19 mouse cellular contexts compared by ENCODE assay signal in genomic region chr6:66989037-66989436, GRCm38 (mm10).
"Had no signal": no experiment of that assay in that cellular context is flagged by ENCODE, and none has a peak within 500 bp of the region (broad histone marks: within the 10 kb centered on the region; RNA-seq: fewer than 3 reads in every experiment).

No protein-coding gene starts in this region.

- H3K4me2 ChIP-seq: intestine, embryonic 15.5 days; kidney, embryonic 15.5 days; limb, embryonic 12.5 days; limb, embryonic 15.5 days; liver, embryonic 15.5 days; midbrain, embryonic 13.5 days had no signal

- H3K4me1 ChIP-seq: midbrain, embryonic 13.5 days had no signal

- H3K9me3 ChIP-seq: intestine, embryonic 15.5 days; kidney, embryonic 15.5 days; limb, embryonic 12.5 days; limb, embryonic 15.5 days; liver, embryonic 15.5 days; midbrain, embryonic 10.5 days; midbrain, embryonic 13.5 days had no signal

- DNase-seq: kidney, adult 11 months; kidney, adult 8-10 months; kidney, postnatal 10 days; kidney, postnatal 36 days; left cerebral cortex, postnatal 4 days; lung, adult 2 months; lung, postnatal 14 days; lung, postnatal 4 days; right cerebral cortex, adult 18-20 months; right cerebral cortex, postnatal 25 days; spleen, adult 18-20 months; thymus, postnatal 25 days had no signal

- H3K4me3 ChIP-seq: intestine, embryonic 15.5 days; kidney, embryonic 15.5 days; limb, embryonic 12.5 days; limb, embryonic 15.5 days; liver, embryonic 15.5 days; midbrain, embryonic 10.5 days; midbrain, embryonic 13.5 days had no signal

- H3K9ac ChIP-seq: intestine, embryonic 15.5 days; kidney, embryonic 15.5 days; limb, embryonic 12.5 days; limb, embryonic 15.5 days; liver, embryonic 15.5 days; midbrain, embryonic 13.5 days had no signal

- H3K27ac ChIP-seq: intestine, embryonic 15.5 days; kidney, embryonic 15.5 days; limb, embryonic 12.5 days; limb, embryonic 15.5 days; liver, embryonic 15.5 days; midbrain, embryonic 10.5 days; midbrain, embryonic 13.5 days had no signal

- H3K36me3 ChIP-seq: intestine, embryonic 15.5 days; kidney, embryonic 15.5 days; limb, embryonic 12.5 days; limb, embryonic 15.5 days; liver, embryonic 15.5 days; midbrain, embryonic 10.5 days; midbrain, embryonic 13.5 days had no signal

- ATAC-seq: midbrain, embryonic 13.5 days had no signal

- H3K27me3 ChIP-seq: intestine, embryonic 15.5 days; kidney, embryonic 15.5 days; limb, embryonic 12.5 days; limb, embryonic 15.5 days; liver, embryonic 15.5 days; midbrain, embryonic 13.5 days had no signal
